In genomic region chr15:59261380-59261779, GRCm38 (mm10) we compare ENCODE assay signal across 20 mouse cellular contexts.
DNase-seq lines count a peak whose midpoint lies in the region; ATAC-seq lines count a peak whose summit lies in the region.
"Had no signal": no experiment of that assay in that cellular context is flagged by ENCODE, and none has a peak within 500 bp of the region (broad histone marks: within the 10 kb centered on the region; RNA-seq: fewer than 3 reads in every experiment).

No protein-coding gene starts in this region.

- H3K27me3 ChIP-seq in kidney, embryonic 16.5 days (ENCODE audit: insufficient read depth, low read length): no peaks in the 10 kb centered on the region
- no peaks in the 10 kb centered on the region for H3K27me3 ChIP-seq in liver, embryonic 13.5 days
- H3K27me3 ChIP-seq in liver, embryonic 11.5 days (replicated peaks; ENCODE audit: control insufficient read depth, insufficient read depth, low read length): no peaks in the 10 kb centered on the region; the same call in 1 of the 2 replicates
- H3K27me3 ChIP-seq in forebrain, embryonic 13.5 days: no peaks in the 10 kb centered on the region
- H3K27me3 ChIP-seq: embryonic facial prominence, embryonic 15.5 days; heart, embryonic 13.5 days had no signal

- H3K36me3 ChIP-seq in kidney, embryonic 16.5 days (ENCODE audit: insufficient read depth, low read length): no peaks in the 10 kb centered on the region
- no peaks in the 10 kb centered on the region for H3K36me3 ChIP-seq in liver, embryonic 13.5 days
- H3K36me3 ChIP-seq in liver, embryonic 11.5 days (ENCODE audit: control insufficient read depth, insufficient read depth, low read length): no peaks in the 10 kb centered on the region
- H3K36me3 ChIP-seq in forebrain, embryonic 13.5 days (ENCODE audit: poor library complexity, severe bottlenecking): no peaks in the 10 kb centered on the region
- H3K36me3 ChIP-seq: embryonic facial prominence, embryonic 15.5 days; G1E; heart, embryonic 13.5 days had no signal

- no peak overlapping the region for H3K4me2 ChIP-seq in kidney, embryonic 16.5 days (replicated peaks; ENCODE audit: low read depth, low read length)
- H3K4me2 ChIP-seq in liver, embryonic 13.5 days: no peak overlapping the region
- H3K4me2 ChIP-seq in liver, embryonic 11.5 days: no peak overlapping the region
- H3K4me2 ChIP-seq in forebrain, embryonic 13.5 days: no peak overlapping the region
- H3K4me2 ChIP-seq: embryonic facial prominence, embryonic 15.5 days; heart, embryonic 13.5 days had no signal

- no peak overlapping the region for H3K9ac ChIP-seq in kidney, embryonic 16.5 days (replicated peaks; ENCODE audit: low read length)
- H3K9ac ChIP-seq in liver, embryonic 13.5 days: no peak overlapping the region
- H3K9ac ChIP-seq in liver, embryonic 11.5 days (ENCODE audit: low read depth, low read length): no peak overlapping the region
- H3K9ac ChIP-seq in forebrain, embryonic 13.5 days: no peak overlapping the region
- H3K9ac ChIP-seq: embryonic facial prominence, embryonic 15.5 days; heart, embryonic 13.5 days had no signal

- H3K27ac ChIP-seq in kidney, embryonic 16.5 days (ENCODE audit: low read length): no peak overlapping the region
- H3K27ac ChIP-seq in liver, embryonic 13.5 days: no peak overlapping the region
- no peak overlapping the region for H3K27ac ChIP-seq in liver, embryonic 11.5 days (ENCODE audit: low read depth, low read length)
- H3K27ac ChIP-seq in forebrain, embryonic 13.5 days: no peak overlapping the region
- H3K27ac ChIP-seq: embryonic facial prominence, embryonic 15.5 days; heart, embryonic 13.5 days had no signal

- H3K9me3 ChIP-seq in kidney, embryonic 16.5 days (ENCODE audit: low read length): no peaks in the 10 kb centered on the region
- H3K9me3 ChIP-seq in liver, embryonic 13.5 days (replicated peaks): no peaks in the 10 kb centered on the region
- no peaks in the 10 kb centered on the region for H3K9me3 ChIP-seq in liver, embryonic 11.5 days (ENCODE audit: control insufficient read depth, low read length)
- H3K9me3 ChIP-seq in forebrain, embryonic 13.5 days (replicated peaks): no peaks in the 10 kb centered on the region
- H3K9me3 ChIP-seq: embryonic facial prominence, embryonic 15.5 days; G1E; heart, embryonic 13.5 days had no signal

- peak; percentile 70 for DNase-seq in kidney, adult 11 months
- DNase-seq in liver, embryonic 13.5 days: no peak
- no peak for DNase-seq in liver, embryonic 11.5 days (ENCODE audit: low spot score)
- DNase-seq in kidney, postnatal 25 days: peak; percentile 67 to 79
- DNase-seq: adrenal gland, adult 8-10 months; adrenal gland, postnatal 36 days; B cell, adult 2 months; cerebellum, adult 2 months; cerebellum, postnatal 14 days; embryo, embryonic 11 days; gastrocnemius, postnatal 14 days; heart, postnatal 36 days had no signal

- no peaks in the 10 kb centered on the region for H3K4me1 ChIP-seq in kidney, embryonic 16.5 days (ENCODE audit: insufficient read depth, low read length)
- peaks cover 25% of the 10 kb centered on the region for H3K4me1 ChIP-seq in liver, embryonic 13.5 days (replicated peaks)
- H3K4me1 ChIP-seq in liver, embryonic 11.5 days (replicated peaks; ENCODE audit: control insufficient read depth, insufficient read depth, low read length): peaks cover 12% of the 10 kb centered on the region
- H3K4me1 ChIP-seq in forebrain, embryonic 13.5 days: no peaks in the 10 kb centered on the region

- 57% methylated on average over 1 of the region's 1 CpGs for WGBS in kidney, embryonic 16.5 days
- 29% methylated on average over 1 of the region's 1 CpGs for WGBS in liver, embryonic 13.5 days (ENCODE audit: insufficient replicate concordance)
- WGBS in liver, embryonic 11.5 days: 64% methylated on average over 1 of the region's 1 CpGs
- 61% methylated on average over 1 of the region's 1 CpGs for WGBS in forebrain, embryonic 13.5 days

- ATAC-seq in kidney, embryonic 16.5 days (ENCODE audit: low FRiP score, low TSS enrichment): no peak
- ATAC-seq in liver, embryonic 13.5 days (ENCODE audit: low read depth): 0 out of 2 replicates have a peak, but pooled peaks have one; percentile 29
- ATAC-seq in liver, embryonic 11.5 days (replicated peaks; ENCODE audit: low FRiP score): no peak
- ATAC-seq in erythroblast, adult 5-6 weeks (replicated peaks; ENCODE audit: low FRiP score, poor library complexity, severe bottlenecking): no peak
- no peak for ATAC-seq in forebrain, embryonic 13.5 days
- ATAC-seq: CD4-positive, CD25-positive, alpha-beta regulatory T cell, adult 4 months; forebrain, embryonic 16.5 days had no signal

- H3K4me3 ChIP-seq in kidney, embryonic 16.5 days (ENCODE audit: low read length): no peak overlapping the region
- H3K4me3 ChIP-seq in liver, embryonic 13.5 days (replicated peaks): no peak overlapping the region
- H3K4me3 ChIP-seq in liver, embryonic 11.5 days (ENCODE audit: low read depth, low read length): no peak overlapping the region
- no peak overlapping the region for H3K4me3 ChIP-seq in forebrain, embryonic 13.5 days
- H3K4me3 ChIP-seq: embryonic facial prominence, embryonic 15.5 days; heart, embryonic 13.5 days had no signal

Comparison
In these comparisons a context has a peak if more than half of its experiments do, and no peak if none do; other contexts are left out.
1. DNase-seq: peak in kidney, adult 11 months (single experiment) and kidney, postnatal 25 days (2 of 2); none in liver, embryonic 13.5 days (single experiment) and liver, embryonic 11.5 days (single experiment).